Mouse (Mus musculus): ENCODE measurements around the gene Stat1.

GRCm38 (mm10) chr1:52143191-52143590 is 24.0 kb downstream of the Stat1 start:
- no peak for TF ChIP-seq CTCF (conservative IDR thresholded peaks at IDR 0.05; ENCODE audit: insufficient read depth, insufficient read length, low read depth, low read length)
- TF ChIP-seq POLR2A (IDR thresholded peaks at IDR 0.05; ENCODE audit: low read depth, low read length): no peak
